Mouse (Mus musculus) midbrain, postnatal 0 days (tissue): ENCODE results near the gene Npff. TPM values are rescaled to one million over a fixed set of nuclear protein-coding genes. Genes with fewer than 3 reads are reported as not detected.

ENCODE experiments used
- ATAC-seq: fragments of 200-750 bp; cut with Nextera tagmentation; 2 replicates; pipeline ENCODE4 v1.8.0; 2017; ENCODE audit warnings: moderate number of reproducible peaks, mild to moderate bottlenecking, moderate TSS enrichment, moderate library complexity; ENCODE audit not compliant: low FRiP score
- DNase-seq: peaks from one replicate; pipeline ENCODE4 v3.0.0-alpha.2; 2015; ENCODE audit warnings: low spot score
- H3K27ac ChIP-seq: fragments of 300-500 bp; sonication (generic); 2 replicates; pipeline ENCODE4 v1.5.1; 2014; ENCODE audit warnings: low read depth, mild to moderate bottlenecking, low read length, mixed read lengths
- H3K27me3 ChIP-seq: fragments of 300-500 bp; sonication (generic); 2 replicates; pipeline ENCODE4 v1.6.1; 2014; ENCODE audit warnings: low read length, control low read depth, mixed read lengths; ENCODE audit not compliant: insufficient read depth
- H3K36me3 ChIP-seq: fragments of 300-500 bp; sonication (generic); 2 replicates; pipeline ENCODE4 v1.6.1; 2014; ENCODE audit warnings: low read length, control low read depth, mixed read lengths; ENCODE audit not compliant: insufficient read depth
- H3K4me1 ChIP-seq: fragments of 300-500 bp; sonication (generic); 2 replicates; pipeline ENCODE4 v1.6.1; 2014; ENCODE audit warnings: mild to moderate bottlenecking, control low read depth, antibody characterized with exemption, low read length, mixed read lengths; ENCODE audit not compliant: insufficient read depth
- H3K4me2 ChIP-seq: fragments of 300-500 bp; sonication (generic); 2 replicates; pipeline ENCODE4 v1.6.1; 2014; ENCODE audit warnings: low read depth, mild to moderate bottlenecking, low read length, mixed read lengths; ENCODE audit not compliant: poor library complexity, severe bottlenecking
- H3K4me3 ChIP-seq: fragments of 300-500 bp; sonication (generic); 2 replicates; pipeline ENCODE4 v1.5.1; 2014; ENCODE audit warnings: low read depth, mild to moderate bottlenecking, low read length, moderate library complexity
- H3K9ac ChIP-seq: fragments of 300-500 bp; sonication (generic); replicated peaks from 2 replicates; pipeline ENCODE4 v1.6.1; 2014; ENCODE audit warnings: mild to moderate bottlenecking, low read length, moderate library complexity, mixed read lengths; ENCODE audit not compliant: poor library complexity, severe bottlenecking
- H3K9me3 ChIP-seq: fragments of 300-500 bp; sonication (generic); 2 replicates; pipeline ENCODE4 v1.6.1; 2016; ENCODE audit warnings: low read length, control low read depth
- CTCF ChIP-seq: IDR thresholded peaks from 2 replicates; pipeline ENCODE4 v1.5.1; 2016; ENCODE audit warnings: antibody characterized with exemption, mild to moderate bottlenecking
- WGBS: fragments of 180-500 bp; shearing (Covaris S2); extraction: QIAGEN DNeasy Blood & Tissue Kit; methylation state at CpG from one replicate; pipeline ENCODE4 v1.1.7; 2014; 5-methylcytosine and 5-hydroxymethylcytosine counted together
- polyA plus RNA-seq: library from polyadenylated mRNA; unstranded; fragments of >200 nt; fragmentation: Nextera tagmentation; extraction: Ambion mirVana; gene quantifications from 2 replicates; pipeline ENCODE4 v1.2.1, GENCODE M21; 2015
- total RNA-seq: library from RNA; depleted of rRNA; stranded (reverse); fragments of >200 nt; gene quantifications from 2 replicates; pipeline ENCODE4 v1.2.3, GENCODE M21; 2014

The Npff gene
- total and polyA plus RNA-seq, 2 experiments from 2014 or later: 1.3 to 2.6 TPM

DNA sequence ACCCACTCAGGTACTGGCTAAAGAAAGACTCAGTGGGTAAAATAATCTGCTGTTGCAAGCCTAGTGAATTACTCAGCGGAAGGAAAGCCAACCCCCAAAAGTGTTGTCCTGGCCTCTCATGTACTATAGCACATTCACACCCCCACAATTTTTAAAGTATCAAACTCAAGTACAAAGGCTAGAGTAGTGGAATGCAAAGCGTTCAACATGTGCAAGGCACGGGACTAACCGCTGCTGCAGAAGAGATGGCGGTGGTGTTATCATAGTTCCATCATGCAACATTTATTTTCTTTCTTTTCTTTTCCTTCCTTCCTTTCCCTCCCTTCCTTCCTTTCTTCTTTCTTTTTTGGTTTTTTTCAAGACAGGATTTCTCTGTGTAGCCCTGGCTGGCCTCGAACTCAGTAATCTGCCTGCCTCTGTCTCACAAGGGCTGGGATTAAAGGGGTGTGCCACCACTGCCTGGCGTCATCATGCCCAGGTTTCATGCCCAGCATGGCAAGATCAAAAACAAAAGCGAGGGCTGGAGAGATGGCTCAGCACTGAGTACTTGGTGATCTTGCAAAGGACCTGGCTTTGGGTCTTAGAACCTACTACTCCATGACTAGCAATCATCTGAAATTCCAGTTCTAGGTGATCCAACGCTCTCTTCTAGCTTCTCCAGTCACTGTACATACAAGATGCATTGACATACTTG, 18.8 kb downstream of the Npff start:
- WGBS: 82% methylated on average over 9 of the region's 9 CpGs

DNA sequence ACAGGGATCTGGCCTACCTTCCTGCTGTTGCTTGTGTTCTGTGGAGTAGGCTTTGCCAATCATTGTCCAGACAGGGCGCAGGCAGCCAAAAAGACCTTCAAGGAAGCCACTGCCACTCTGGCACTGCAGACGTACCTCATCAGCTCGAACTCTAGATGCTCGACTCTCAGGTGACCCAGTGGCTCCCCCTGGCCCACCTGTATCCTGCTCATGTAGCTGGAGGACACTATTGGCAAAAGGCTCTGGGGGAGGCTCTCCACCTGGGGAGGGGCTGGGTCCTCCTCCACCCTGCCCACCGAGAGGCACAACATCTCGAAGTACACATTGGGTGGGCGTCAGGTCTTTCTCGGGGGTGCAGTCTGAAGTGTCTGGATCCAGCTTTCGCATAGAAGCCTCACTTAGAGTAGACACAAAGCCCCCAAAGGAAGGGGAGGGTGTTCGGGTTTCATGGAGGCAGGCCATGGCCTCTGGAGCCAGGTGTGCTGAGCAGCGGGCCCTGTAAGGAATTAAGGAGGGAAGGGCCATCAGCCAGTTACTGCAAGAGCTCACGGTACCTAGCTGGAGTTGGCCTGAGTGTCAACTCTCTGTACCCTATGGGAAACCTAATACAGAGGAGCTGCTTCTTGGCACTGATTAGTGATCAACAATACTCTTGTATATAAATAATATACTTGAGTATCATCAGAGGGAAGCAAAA, 19.5 kb downstream of the Npff start:
- Histone ChIP-seq H3K9me3 (no peaks in the 10 kb centered on the region), H3K4me3 (no peak overlapping the region), H3K27me3 (no peaks in the 10 kb centered on the region), H3K27ac (no peak overlapping the region), H3K4me2 (no peak overlapping the region), H3K4me1 (no peaks in the 10 kb centered on the region), H3K9ac (no peak overlapping the region), H3K36me3 (peaks cover 57% of the 10 kb centered on the region)
- 77% methylated on average over 12 of the region's 12 CpGs for WGBS
- DNase-seq (no peak), ATAC-seq (no peak)
- TF ChIP-seq CTCF: no peak

More for the DNA sequence above, 18.8 kb downstream of the Npff start:
- Histone ChIP-seq H3K9ac (no peak overlapping the region), H3K4me3 (no peak overlapping the region), H3K4me2 (no peak overlapping the region), H3K27ac (no peak overlapping the region), H3K36me3 (peaks cover 50% of the 10 kb centered on the region), H3K4me1 (no peaks in the 10 kb centered on the region), H3K27me3 (no peaks in the 10 kb centered on the region), H3K9me3 (no peaks in the 10 kb centered on the region)
- ATAC-seq (no peak), DNase-seq (no peak)
- TF ChIP-seq CTCF: no peak

DNA sequence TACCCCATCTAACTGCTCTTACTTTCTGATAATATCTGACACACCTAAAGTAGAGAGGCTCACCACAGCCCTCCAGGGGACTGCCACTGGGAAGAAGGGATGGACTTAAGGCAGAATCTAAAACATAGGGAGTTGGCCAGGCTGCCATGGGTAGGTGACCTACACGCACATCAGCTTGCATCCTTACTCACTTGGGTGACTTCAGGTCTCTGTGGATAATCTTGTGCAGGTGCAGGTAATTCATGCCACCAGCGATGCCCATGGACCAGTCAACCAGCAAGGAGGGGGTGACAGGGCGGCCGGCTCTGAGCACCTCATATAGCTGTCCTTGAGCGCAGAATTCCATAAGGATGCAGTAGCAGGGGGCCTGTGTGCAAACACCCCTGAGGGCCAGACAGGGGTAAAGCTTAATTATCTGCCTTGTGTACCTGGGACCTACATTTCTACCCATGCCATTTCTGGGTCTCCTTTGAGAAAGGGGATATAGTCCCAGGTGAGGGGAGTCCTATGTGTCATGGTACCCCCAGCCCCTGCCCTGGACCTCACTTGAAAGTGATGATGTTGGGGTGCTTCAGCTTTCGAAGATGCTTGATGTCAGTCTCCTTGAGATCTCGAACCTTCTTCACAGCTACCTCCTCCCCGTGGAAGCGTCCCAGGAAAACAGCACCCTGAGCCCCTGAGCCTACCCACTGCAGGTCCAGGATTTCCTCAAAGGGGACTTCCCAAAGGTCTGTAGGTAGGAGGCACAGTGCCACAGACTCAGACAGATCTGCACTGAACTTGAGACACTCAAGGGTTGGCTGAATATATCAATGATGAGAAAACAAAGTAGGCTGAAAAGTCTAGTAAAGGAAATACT, 20.6 kb downstream of the Npff start:
- H3K9ac ChIP-seq: no peak overlapping the region
- H3K9me3 ChIP-seq: no peaks in the 10 kb centered on the region
- H3K27ac ChIP-seq: no peak overlapping the region
- H3K27me3 ChIP-seq: no peaks in the 10 kb centered on the region
- no peak for ATAC-seq
- WGBS: 89% methylated on average over 9 of the region's 9 CpGs
- H3K36me3 ChIP-seq: peaks cover 67% of the 10 kb centered on the region
- DNase-seq: no peak
- H3K4me2 ChIP-seq: no peak overlapping the region
- H3K4me3 ChIP-seq: no peak overlapping the region
- no peak for TF ChIP-seq CTCF
- H3K4me1 ChIP-seq: no peaks in the 10 kb centered on the region

DNA sequence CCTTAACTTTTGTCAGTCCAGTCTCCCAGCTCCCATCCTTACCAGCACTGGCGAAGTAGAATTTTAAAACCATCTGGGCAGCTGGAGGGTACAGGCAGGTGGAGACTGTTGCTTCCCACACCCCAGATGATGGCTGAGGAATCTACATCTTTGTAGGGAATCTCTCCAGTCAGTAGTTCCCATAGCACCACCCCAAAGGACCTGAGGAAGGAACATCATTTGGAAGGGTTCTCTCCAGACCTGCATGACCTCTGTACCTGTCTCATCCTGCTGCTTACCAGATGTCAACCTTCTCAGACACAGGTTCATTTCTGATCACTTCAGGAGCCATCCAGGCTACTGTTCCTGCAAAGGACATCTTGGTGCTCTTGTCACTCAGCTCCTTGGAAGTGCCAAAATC, 21.3 kb downstream of the Npff start, which contains the start of gene Gm10337:
Gene Gm10337 (plus strand): TSS at position 276 of the 400 bp plus-strand sequence.
- Histone ChIP-seq H3K4me3 (no peak within 1 kb of the TSS), H3K9me3 (no peaks in the 10 kb centered on the region), H3K4me2 (no peak within 1 kb of the TSS), H3K9ac (no peak within 1 kb of the TSS), H3K36me3 (peaks cover 69% of the 10 kb centered on the region), H3K27me3 (no peaks in the 10 kb centered on the region), H3K27ac (no peak within 1 kb of the TSS), H3K4me1 (no peaks in the 10 kb centered on the region)
- WGBS: 100% methylated on average over 1 of the region's 1 CpGs
- no peak for TF ChIP-seq CTCF
- DNase-seq: no peak
- ATAC-seq: no peak

DNA sequence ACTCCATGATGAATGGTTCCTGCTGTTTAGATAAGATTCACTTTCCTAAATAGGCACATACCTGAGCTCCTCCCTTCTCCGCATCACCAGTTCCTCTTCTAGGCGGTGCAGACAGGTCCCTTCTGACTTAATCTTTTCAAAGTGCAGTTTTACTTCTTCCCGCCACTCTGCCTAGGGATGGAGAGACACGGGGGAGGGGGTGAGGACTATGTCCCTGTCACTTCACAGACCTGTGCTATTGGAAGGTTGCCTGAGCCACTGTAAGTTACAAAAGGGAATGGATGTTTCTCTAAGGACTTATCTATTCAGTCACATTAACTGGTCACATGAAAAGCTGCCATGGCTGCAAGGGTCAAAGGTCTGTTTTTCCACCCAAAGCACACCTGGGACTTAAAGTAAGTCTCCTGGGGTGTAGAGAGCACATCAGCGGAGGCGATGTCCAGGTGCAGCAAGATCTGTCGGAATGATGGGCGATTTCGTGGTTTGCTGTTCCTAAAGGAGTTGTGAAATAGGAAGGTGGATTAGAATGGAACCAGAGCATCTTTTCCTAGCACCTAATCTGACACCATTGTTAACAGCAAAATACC, 22.4 kb downstream of the Npff start:
- DNase-seq (no peak), ATAC-seq (no peak)
- H3K36me3 ChIP-seq: peaks cover 65% of the 10 kb centered on the region
- H3K4me3 ChIP-seq: no peak overlapping the region
- no peak overlapping the region for H3K4me2 ChIP-seq
- no peaks in the 10 kb centered on the region for H3K4me1 ChIP-seq
- no peaks in the 10 kb centered on the region for H3K9me3 ChIP-seq
- no peak overlapping the region for H3K9ac ChIP-seq
- no peak overlapping the region for H3K27ac ChIP-seq
- no peaks in the 10 kb centered on the region for H3K27me3 ChIP-seq
- WGBS: 69% methylated on average over 9 of the region's 9 CpGs
- no peak for TF ChIP-seq CTCF
